Mouse (Mus musculus) MEL (cell line): Measurements from ENCODE around the gene Cab39l. TPM values are rescaled to one million over a fixed set of nuclear protein-coding genes. Genes with fewer than 3 reads are reported as not detected.

ENCODE experiments used
- DNase-seq: peaks from one replicate; pipeline ENCODE4 v3.0.0; 2011; ENCODE audit warnings: low read depth, low spot score
- H3K27ac ChIP-seq: 2 replicates; pipeline ENCODE4 v1.5.1; 2012; ENCODE audit warnings: low read depth, mild to moderate bottlenecking, control low read depth, low read length, moderate library complexity; ENCODE audit not compliant: control insufficient read depth
- H3K27me3 ChIP-seq, 2 experiments: fragments of 150-350 bp in 1 of 2; sonication (generic) in 1 of 2; 2 replicates each; pipeline ENCODE4 v1.6.1; 2012; ENCODE audit warnings: low read length in 2 of 2, mild to moderate bottlenecking in 2 of 2, improper control_type of control experiment in 1 of 2, moderate library complexity in 1 of 2; ENCODE audit not compliant: insufficient read depth in 2 of 2, control insufficient read depth in 1 of 2
- H3K36me3 ChIP-seq, 2 experiments: 2 replicates each; pipeline ENCODE4 v1.6.1; 2012 to 2014; ENCODE audit warnings: low read length in 2 of 2, improper control_type of control experiment in 1 of 2, inconsistent platforms in 1 of 2, mild to moderate bottlenecking in 1 of 2; ENCODE audit not compliant: insufficient read depth in 2 of 2, control insufficient read depth in 1 of 2
- H3K4me1 ChIP-seq, 2 experiments: fragments of 150-350 bp in 1 of 2; sonication (generic) in 1 of 2; 2 replicates each; pipeline ENCODE4 v1.6.1; 2012; ENCODE audit warnings: low read length in 2 of 2, improper control_type of control experiment in 1 of 2, mild to moderate bottlenecking in 1 of 2; ENCODE audit not compliant: insufficient read depth in 2 of 2, control insufficient read depth in 1 of 2
- H3K4me3 ChIP-seq, 2 experiments: fragments of 150-350 bp in 1 of 2; sonication (generic) in 1 of 2; 2 replicates each; pipeline ENCODE4 v1.5.1; 2012; ENCODE audit warnings: low read depth in 2 of 2, low read length in 2 of 2, mild to moderate bottlenecking in 2 of 2, moderate library complexity in 2 of 2, control low read depth in 1 of 2, improper control_type of control experiment in 1 of 2; ENCODE audit not compliant: control insufficient read depth in 1 of 2, insufficient read depth in 1 of 2
- H3K79me2 ChIP-seq: 2 replicates; pipeline ENCODE4 v1.6.1; 2012; ENCODE audit warnings: mild to moderate bottlenecking, low read length, moderate library complexity; ENCODE audit not compliant: control insufficient read depth, poor library complexity, insufficient read depth
- H3K9ac ChIP-seq: 2 replicates; pipeline ENCODE4 v1.6.1; 2012; ENCODE audit warnings: low read depth, mild to moderate bottlenecking, control low read depth, low read length, moderate library complexity; ENCODE audit not compliant: control insufficient read depth, poor library complexity, severe bottlenecking
- H3K9me3 ChIP-seq: fragments of 150-350 bp; sonication (generic); replicated peaks from 2 replicates; pipeline ENCODE4 v1.6.1; 2012; ENCODE audit warnings: mild to moderate bottlenecking, low read length, improper control_type of control experiment, moderate library complexity; ENCODE audit not compliant: insufficient read depth
- BHLHE40 ChIP-seq: IDR thresholded peaks from 2 replicates; pipeline ENCODE4 v1.6.1; 2012; ENCODE audit warnings: low read depth, mild to moderate bottlenecking, inconsistent platforms, low read length, improper control_type of control experiment, borderline replicate concordance
- CHD1 ChIP-seq: IDR thresholded peaks from 2 replicates; pipeline ENCODE4 v1.6.1; 2012; ENCODE audit warnings: low read depth, mild to moderate bottlenecking, inconsistent platforms, low read length, improper control_type of control experiment
- CHD2 ChIP-seq: IDR thresholded peaks from 2 replicates; pipeline ENCODE4 v1.6.1; 2011; ENCODE audit warnings: low read length, improper control_type of control experiment
- E2F4 ChIP-seq: IDR thresholded peaks from 2 replicates; pipeline ENCODE4 v1.6.1; 2011; ENCODE audit warnings: low read depth, low read length, improper control_type of control experiment, borderline replicate concordance
- EP300 ChIP-seq, 2 experiments: IDR thresholded peaks; 2 replicates each; pipeline ENCODE4 v1.6.1; 2011; ENCODE audit warnings: improper control_type of control experiment in 2 of 2, low read length in 2 of 2, low read depth in 1 of 2, mild to moderate bottlenecking in 1 of 2
- ETS1 ChIP-seq: IDR thresholded peaks from 2 replicates; pipeline ENCODE4 v1.6.1; 2012; ENCODE audit warnings: low read depth, mild to moderate bottlenecking, inconsistent platforms, low read length, improper control_type of control experiment, moderate library complexity
- GATA1 ChIP-seq: IDR thresholded peaks from 2 replicates; pipeline ENCODE4 v1.6.1; 2011; ENCODE audit warnings: low read depth, low read length, improper control_type of control experiment
- MAZ ChIP-seq: IDR thresholded peaks from 2 replicates; pipeline ENCODE4 v1.6.1; 2012; ENCODE audit warnings: low read depth, mild to moderate bottlenecking, inconsistent platforms, low read length, improper control_type of control experiment
- MEF2A ChIP-seq: IDR thresholded peaks from 2 replicates; pipeline ENCODE4 v1.6.1; 2014; ENCODE audit warnings: low read depth, mild to moderate bottlenecking, inconsistent platforms, low read length, improper control_type of control experiment; ENCODE audit not compliant: poor library complexity, insufficient replicate concordance, severe bottlenecking; ENCODE audit errors: extremely low read depth
- MYC ChIP-seq: IDR thresholded peaks from 2 replicates; pipeline ENCODE4 v1.6.1; 2011; ENCODE audit warnings: low read depth, mild to moderate bottlenecking, low read length, improper control_type of control experiment, moderate library complexity
- NELFE ChIP-seq: IDR thresholded peaks from 2 replicates; pipeline ENCODE4 v1.6.1; 2011; ENCODE audit warnings: low read depth, low read length, improper control_type of control experiment
- NRF1 ChIP-seq: IDR thresholded peaks from 2 replicates; pipeline ENCODE4 v1.6.1; 2014; ENCODE audit warnings: low read depth, mild to moderate bottlenecking, inconsistent platforms, low read length, improper control_type of control experiment, moderate library complexity; ENCODE audit not compliant: poor library complexity, insufficient read depth, severe bottlenecking
- POLR2A ChIP-seq, 2 experiments: IDR thresholded peaks; 2 replicates each; pipeline ENCODE4 v1.6.1; 2011 to 2012; ENCODE audit warnings: low read length in 2 of 2, mild to moderate bottlenecking in 2 of 2, control low read depth in 1 of 2, improper control_type of control experiment in 1 of 2, low read depth in 1 of 2, moderate library complexity in 1 of 2; ENCODE audit not compliant: control insufficient read depth in 1 of 2, insufficient read depth in 1 of 2, poor library complexity in 1 of 2
- POLR2AphosphoS2 ChIP-seq: IDR thresholded peaks from 2 replicates; pipeline ENCODE4 v1.6.1; 2011; ENCODE audit warnings: low read length, improper control_type of control experiment
- POLR2AphosphoS5 ChIP-seq: IDR thresholded peaks from 2 replicates; pipeline ENCODE4 v1.6.1; 2012; ENCODE audit warnings: low read depth, borderline replicate concordance, mild to moderate bottlenecking, inconsistent platforms, low read length, moderate library complexity, mixed read lengths
- SMC3 ChIP-seq: IDR thresholded peaks from 2 replicates; pipeline ENCODE4 v1.6.1; 2011; ENCODE audit warnings: low read depth, low read length, improper control_type of control experiment
- TAL1 ChIP-seq: IDR thresholded peaks from 2 replicates; pipeline ENCODE4 v1.6.1; 2012; ENCODE audit warnings: mild to moderate bottlenecking, inconsistent platforms, low read length, moderate library complexity, mixed read lengths
- TBP ChIP-seq: IDR thresholded peaks from 2 replicates; pipeline ENCODE4 v1.8.0; 2011; ENCODE audit warnings: low read depth, low read length, improper control_type of control experiment
- TCF12 ChIP-seq: IDR thresholded peaks from 2 replicates; pipeline ENCODE4 v1.6.1; 2014; ENCODE audit warnings: low read depth, mild to moderate bottlenecking, inconsistent platforms, low read length, improper control_type of control experiment, moderate library complexity
- UBTF ChIP-seq: IDR thresholded peaks from 2 replicates; pipeline ENCODE4 v1.6.1; 2012; ENCODE audit warnings: low read depth, mild to moderate bottlenecking, inconsistent platforms, low read length, improper control_type of control experiment, moderate library complexity, borderline replicate concordance; ENCODE audit not compliant: insufficient read depth
- USF1 ChIP-seq: IDR thresholded peaks from 2 replicates; pipeline ENCODE4 v1.6.1; 2014; ENCODE audit warnings: low read depth, mild to moderate bottlenecking, inconsistent platforms, low read length, improper control_type of control experiment, moderate library complexity
- USF2 ChIP-seq, 2 experiments: IDR thresholded peaks; 2 replicates each; pipeline ENCODE4 v1.6.1; 2011 to 2012; ENCODE audit warnings: improper control_type of control experiment in 2 of 2, low read length in 2 of 2, borderline replicate concordance in 1 of 2, inconsistent platforms in 1 of 2, low read depth in 1 of 2, mild to moderate bottlenecking in 1 of 2; ENCODE audit not compliant: insufficient read depth in 1 of 2
- ZKSCAN1 ChIP-seq: IDR thresholded peaks from 2 replicates; pipeline ENCODE4 v1.6.1; 2012; ENCODE audit warnings: low read depth, mild to moderate bottlenecking, inconsistent platforms, low read length, improper control_type of control experiment, moderate library complexity
- ZMIZ1 ChIP-seq: IDR thresholded peaks from 2 replicates; pipeline ENCODE4 v1.6.1; 2012; ENCODE audit warnings: low read depth, mild to moderate bottlenecking, inconsistent platforms, low read length, improper control_type of control experiment, moderate library complexity
- polyA plus RNA-seq, 2 experiments: library from polyadenylated mRNA; stranded (reverse) in 1 of 2; unstranded in 1 of 2; fragments of >175 nt in 1 of 2; fragments of >200 nt in 1 of 2; gene quantifications; 2 replicates each; pipeline versions ENCODE4 v1.2.1 to v1.2.4; 2012; ENCODE audit warnings: low replicate concordance in 2 of 2, low read depth in 1 of 2; ENCODE audit not compliant: insufficient read length in 2 of 2, insufficient read depth in 1 of 2, missing spikeins in 1 of 2
- total RNA-seq: library from RNA; depleted of rRNA; stranded (reverse); fragments of 300-350 nt; gene quantifications from 2 replicates; pipeline ENCODE4 v1.2.3, GENCODE M21; 2012

Gene Cab39l
- total and polyA plus RNA-seq, 3 experiments = 24.2 to 34.0 TPM; not detected in 1

DNA sequence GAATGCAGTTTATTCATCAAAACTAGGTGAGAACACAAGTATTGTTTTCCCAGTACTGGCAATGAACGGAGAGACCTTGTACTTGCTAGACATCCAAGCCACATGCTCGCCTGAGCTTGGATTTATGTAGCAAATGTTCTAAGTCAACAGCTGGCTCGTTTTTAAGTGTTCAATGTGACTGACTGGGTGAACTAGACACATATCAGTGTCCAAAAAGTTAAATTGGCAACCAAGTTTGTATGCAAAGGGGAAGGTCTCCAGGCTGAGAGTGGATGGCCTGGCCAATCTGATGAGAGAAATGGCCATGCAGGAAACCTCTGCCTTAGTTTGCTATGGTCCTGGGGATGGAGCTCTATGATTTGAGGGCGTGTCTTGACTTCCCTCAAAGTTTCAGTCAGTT is 51.6 kb downstream of the Cab39l start:
- no peak overlapping the region for H3K27ac ChIP-seq
- no peak for TF ChIP-seq EP300 (IDR thresholded peaks at IDR 0.05; ENCODE audit: low read depth in 1 of 2, low read length in 2 of 2)
- TF ChIP-seq POLR2AphosphoS5 = no peak
- TF ChIP-seq SMC3 = no peak
- TF ChIP-seq MEF2A = no peak
- no peak for TF ChIP-seq USF1
- no peak for TF ChIP-seq NELFE
- no peak for TF ChIP-seq UBTF
- TF ChIP-seq MYC = no peak
- TF ChIP-seq ETS1 = no peak
- no peak for TF ChIP-seq USF2 (IDR thresholded peaks at IDR 0.05; ENCODE audit: borderline replicate concordance in 1 of 2, insufficient read depth in 1 of 2, low read depth in 1 of 2, low read length in 2 of 2)
- no peak for TF ChIP-seq POLR2A (IDR thresholded peaks at IDR 0.05; ENCODE audit: control insufficient read depth in 1 of 2, insufficient read depth in 1 of 2, low read depth in 1 of 2, low read length in 2 of 2, poor library complexity in 1 of 2)
- no peak for TF ChIP-seq TCF12
- no peak for TF ChIP-seq ZKSCAN1
- TF ChIP-seq GATA1 = no peak
- TF ChIP-seq BHLHE40 = no peak
- TF ChIP-seq TAL1 = no peak
- no peak for TF ChIP-seq POLR2AphosphoS2
- no peak for TF ChIP-seq ZMIZ1
- H3K4me1 ChIP-seq = no peaks in the 10 kb centered on the region
- no peaks in the 10 kb centered on the region for H3K27me3 ChIP-seq
- no peaks in the 10 kb centered on the region for H3K79me2 ChIP-seq
- H3K9me3 ChIP-seq = no peaks in the 10 kb centered on the region
- H3K9ac ChIP-seq = no peak overlapping the region
- H3K36me3 ChIP-seq = peaks cover 0 to 2% of the 10 kb centered on the region in 2 experiments; a peak in 1 of 4 replicates
- no peak for DNase-seq
- H3K4me3 ChIP-seq = no peak overlapping the region

- Histone ChIP-seq H3K36me3 (peaks cover 0 to 4% of the 10 kb centered on the region in 2 experiments; a peak in 2 of 4 replicates), H3K4me1 (no peaks in the 10 kb centered on the region), H3K9me3 (no peaks in the 10 kb centered on the region), H3K4me3 (no peak overlapping the region), H3K9ac (no peak overlapping the region), H3K79me2 (no peaks in the 10 kb centered on the region), H3K27ac (no peak overlapping the region), H3K27me3 (no peaks in the 10 kb centered on the region)
- no peak for DNase-seq
- TF ChIP-seq SMC3 (no peak), TBP (no peak), MAZ (no peak), CHD1 (no peak), NELFE (no peak), USF2 (IDR thresholded peaks at IDR 0.05; ENCODE audit: borderline replicate concordance in 1 of 2, insufficient read depth in 1 of 2, low read depth in 1 of 2, low read length in 2 of 2) (no peak), E2F4 (no peak), POLR2AphosphoS5 (no peak), NRF1 (no peak), CHD2 (no peak), UBTF (no peak), MEF2A (no peak)
These were observed 57.2 kb downstream of the Cab39l start for GRCm38 (mm10) chr14:59497928-59498327.
